Mouse (Mus musculus): ENCODE data around the gene Cep350.
A peak's percentile ranks its signal among the peaks of the same experiment; 100 is the strongest.

Cep350 gene

DNA sequence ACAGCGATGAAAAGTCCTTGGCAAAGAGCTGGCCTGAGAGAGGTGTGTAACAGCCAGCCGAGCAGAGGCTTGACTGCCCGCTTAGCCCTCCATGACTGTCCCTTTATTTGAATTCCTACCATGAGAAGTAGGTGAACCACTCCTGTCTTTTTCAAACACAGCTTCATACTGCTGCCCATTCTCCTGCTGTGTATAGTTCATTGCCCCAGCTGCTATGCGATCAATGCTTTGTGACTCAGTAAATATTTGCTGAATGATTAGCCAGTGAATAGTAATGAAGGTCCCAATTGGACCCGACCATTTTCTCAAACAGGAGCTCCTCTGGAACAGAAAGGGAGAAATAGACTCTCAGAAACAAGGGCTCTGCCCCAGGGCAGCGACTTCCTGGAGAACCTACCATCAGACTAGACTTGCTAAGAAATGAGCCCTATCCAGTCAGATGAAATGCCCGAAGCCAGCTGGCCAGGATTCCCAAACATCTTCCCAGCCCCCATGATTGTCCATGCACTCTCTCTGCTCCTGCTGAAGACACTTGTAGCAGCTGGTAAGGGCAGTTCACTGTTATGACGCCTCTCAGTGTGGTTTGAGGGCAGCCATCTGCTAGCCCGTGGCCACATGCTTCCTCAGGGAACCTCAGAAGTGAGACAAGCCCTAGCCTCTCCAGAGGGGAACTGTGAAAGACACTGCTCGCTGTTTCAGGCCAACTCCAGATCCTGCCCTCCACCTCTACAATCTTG is 163.2 kb downstream of the Cep350 start:
- peak; percentile 43 for DNase-seq (ENCODE audit: low read depth, low spot score)

DNA sequence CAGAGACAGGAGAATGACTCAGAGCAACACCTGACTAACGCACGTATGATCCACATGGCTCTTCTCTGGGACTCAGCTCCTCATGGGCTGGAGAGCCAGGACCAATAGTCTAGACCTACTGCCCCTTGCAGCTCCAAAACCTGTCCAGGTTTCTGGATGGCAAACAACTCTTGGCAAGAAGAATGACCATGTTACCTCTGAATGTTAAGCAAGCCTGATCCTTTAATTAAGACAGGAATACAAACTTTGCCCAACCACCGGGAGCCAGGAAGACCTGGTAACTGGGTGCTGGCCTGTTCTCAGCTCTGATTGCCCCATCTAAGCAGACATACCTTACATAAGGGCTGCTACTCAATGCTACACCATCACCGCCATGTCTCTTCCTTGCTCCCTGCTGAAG is 164.8 kb downstream of the Cep350 start:
- no peak for DNase-seq (ENCODE audit: low read depth, low spot score)

- DNase-seq (ENCODE audit: low read depth, low spot score) = no peak
Measured at GRCm38 (mm10) chr1:155805607-155806006, 167.4 kb downstream of the Cep350 start.

GRCm38 (mm10) chr1:155801014-155801991 is 171.8 kb downstream of the Cep350 start:
- peak; percentile 91 for DNase-seq (ENCODE audit: low read depth, low spot score)

DNA sequence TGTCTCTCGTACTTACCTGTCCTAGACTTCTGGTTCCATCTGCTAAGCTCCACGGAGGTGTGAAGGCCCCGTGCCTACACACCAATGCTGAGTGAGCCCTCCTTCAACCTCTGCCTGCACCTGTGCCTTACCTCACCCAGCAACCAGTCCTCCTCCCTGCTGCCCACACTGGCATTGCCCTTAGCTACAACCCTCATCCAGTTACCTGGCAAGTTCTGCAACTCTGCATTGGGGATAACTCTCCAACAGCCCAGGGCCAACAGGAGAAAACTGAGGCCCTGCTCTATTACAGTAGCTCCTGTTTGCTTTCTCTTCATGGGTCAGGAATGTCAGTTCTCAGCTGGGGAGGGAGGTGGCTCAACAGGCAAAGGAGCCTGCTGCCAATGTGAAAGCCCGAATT is 175.1 kb downstream of the Cep350 start:
- no peak for DNase-seq (ENCODE audit: low read depth, low spot score)

GRCm38 (mm10) chr1:155797425-155797824 is 175.6 kb downstream of the Cep350 start:
- peak; percentile 65 for DNase-seq (ENCODE audit: low read depth, low spot score)

DNA sequence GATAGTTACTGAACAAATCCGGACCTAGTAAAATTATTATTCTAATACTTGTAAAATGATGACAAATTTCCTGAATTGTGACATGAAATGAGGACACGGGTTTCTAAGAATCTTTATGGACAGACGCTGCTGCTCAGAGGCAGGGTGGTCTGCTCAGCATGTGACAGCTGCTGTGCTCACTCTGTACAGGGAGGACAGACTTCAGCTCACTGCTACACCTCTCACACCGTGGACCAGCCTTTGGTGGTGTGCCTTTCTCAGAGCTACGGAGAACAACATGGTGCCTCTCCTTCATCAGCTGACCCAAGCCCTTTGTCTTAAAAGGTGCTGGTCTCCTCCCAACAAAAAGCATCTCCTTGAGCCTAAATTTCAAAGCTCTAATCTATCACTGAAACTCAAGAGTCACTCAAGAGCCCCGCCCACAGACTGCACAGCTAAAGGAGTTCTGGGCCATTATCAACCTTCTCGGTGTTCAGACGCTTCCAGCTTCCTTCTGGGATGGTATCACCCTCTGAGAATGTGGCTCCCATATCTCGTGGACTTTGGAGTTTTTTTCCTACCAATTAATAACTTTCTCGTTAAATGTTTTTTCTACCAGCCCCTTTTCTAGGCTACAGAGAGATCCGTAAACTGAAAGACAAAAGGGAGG is 176.2 kb downstream of the Cep350 start:
- DNase-seq (ENCODE audit: low read depth, low spot score) = no peak

DNA sequence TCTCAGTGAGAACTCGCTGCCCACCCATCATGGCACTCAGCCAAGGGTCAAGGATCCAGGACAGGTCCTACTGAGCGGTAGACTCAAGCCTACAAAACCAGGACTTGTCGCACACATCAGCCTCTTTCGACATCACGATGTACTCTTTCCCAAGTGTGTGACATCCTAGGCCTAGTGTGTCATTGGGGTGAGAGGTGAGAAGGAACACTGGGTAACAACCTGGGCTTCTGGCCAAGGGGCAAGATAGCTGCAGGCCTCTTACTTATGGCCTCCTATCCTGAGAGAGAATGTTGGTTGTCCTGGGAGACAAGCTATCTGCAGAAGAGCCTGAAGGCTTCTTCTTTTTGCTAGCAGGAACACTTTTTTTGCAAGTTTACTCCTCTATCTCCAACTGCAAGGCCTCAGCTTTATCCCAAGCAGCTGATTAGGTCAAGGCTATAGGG is 177.2 kb downstream of the Cep350 start:
- no peak for DNase-seq (ENCODE audit: low read depth, low spot score)

Measured in brain, adult 2 months (tissue).